ENCODE assay signal across 18 mouse cellular contexts in genomic region chr4:64043371-64043770, GRCm38 (mm10). TPM values are rescaled to one million over a fixed set of nuclear protein-coding genes. Genes with fewer than 3 reads are reported as not detected.
DNase-seq lines count a peak whose midpoint lies in the region; ATAC-seq lines count a peak whose summit lies in the region.
"Had no signal": no experiment of that assay in that cellular context is flagged by ENCODE, and none has a peak within 500 bp of the region (broad histone marks: within the 10 kb centered on the region; RNA-seq: fewer than 3 reads in every experiment).

No protein-coding gene starts in this region.

- no peak overlapping the region for H3K9ac ChIP-seq in embryonic facial prominence, embryonic 13.5 days
- no peak overlapping the region for H3K9ac ChIP-seq in kidney, embryonic 14.5 days (ENCODE audit: low read depth, low read length)
- H3K9ac ChIP-seq: intestine, embryonic 15.5 days; stomach, embryonic 15.5 days had no signal

- H3K27ac ChIP-seq in embryonic facial prominence, embryonic 13.5 days: no peak overlapping the region
- no peak overlapping the region for H3K27ac ChIP-seq in embryonic facial prominence, embryonic 10.5 days (replicated peaks)
- no peak overlapping the region; the same call in 1 of the 2 replicates for H3K27ac ChIP-seq in kidney, embryonic 14.5 days (ENCODE audit: low read depth, low read length)
- H3K27ac ChIP-seq: intestine, embryonic 15.5 days; stomach, embryonic 15.5 days had no signal

- no peaks in the 10 kb centered on the region for H3K9me3 ChIP-seq in embryonic facial prominence, embryonic 13.5 days
- no peaks in the 10 kb centered on the region for H3K9me3 ChIP-seq in embryonic facial prominence, embryonic 10.5 days
- H3K9me3 ChIP-seq in kidney, embryonic 14.5 days (ENCODE audit: control insufficient read depth, low read length): no peaks in the 10 kb centered on the region
- H3K9me3 ChIP-seq: intestine, embryonic 15.5 days; megakaryocyte, embryonic 14.5 days; stomach, embryonic 15.5 days had no signal

- 60% methylated on average over 6 of the region's 6 CpGs for WGBS in embryonic facial prominence, embryonic 13.5 days
- WGBS in embryonic facial prominence, embryonic 10.5 days: 76% methylated on average over 6 of the region's 6 CpGs
- 42% methylated on average over 6 of the region's 6 CpGs for WGBS in kidney, embryonic 14.5 days

- peaks cover 9% of the 10 kb centered on the region; the same call in 1 of the 2 replicates for H3K27me3 ChIP-seq in embryonic facial prominence, embryonic 13.5 days
- H3K27me3 ChIP-seq in embryonic facial prominence, embryonic 10.5 days (replicated peaks; ENCODE audit: low read depth, poor library complexity, severe bottlenecking): peaks cover 46% of the 10 kb centered on the region
- no peaks in the 10 kb centered on the region for H3K27me3 ChIP-seq in kidney, embryonic 14.5 days (ENCODE audit: control insufficient read depth, insufficient read depth, low read length)
- H3K27me3 ChIP-seq: stomach, embryonic 15.5 days had no signal

- ATAC-seq in embryonic facial prominence, embryonic 13.5 days (ENCODE audit: insufficient number of reproducible peaks, insufficient read depth, low FRiP score, low TSS enrichment, low read depth): no peak
- peak; percentile 56; the same call in 1 of the 2 replicates for ATAC-seq in kidney, embryonic 14.5 days (ENCODE audit: low FRiP score, low TSS enrichment)
- ATAC-seq: intestine, embryonic 15.5 days had no signal

- no peak overlapping the region for H3K4me3 ChIP-seq in embryonic facial prominence, embryonic 13.5 days
- H3K4me3 ChIP-seq in embryonic facial prominence, embryonic 10.5 days: no peak overlapping the region
- H3K4me3 ChIP-seq in kidney, embryonic 14.5 days (ENCODE audit: low read length): no peak overlapping the region
- H3K4me3 ChIP-seq: intestine, embryonic 15.5 days; megakaryocyte, embryonic 14.5 days; stomach, embryonic 15.5 days had no signal

- peak overlapping the region; percentile 66 for H3K4me2 ChIP-seq in embryonic facial prominence, embryonic 13.5 days
- H3K4me2 ChIP-seq in kidney, embryonic 14.5 days (replicated peaks; ENCODE audit: low read depth, low read length): no peak overlapping the region
- H3K4me2 ChIP-seq: intestine, embryonic 15.5 days; stomach, embryonic 15.5 days had no signal

- peaks cover 63% of the 10 kb centered on the region for H3K4me1 ChIP-seq in embryonic facial prominence, embryonic 13.5 days
- H3K4me1 ChIP-seq in embryonic facial prominence, embryonic 10.5 days: peaks cover 14% of the 10 kb centered on the region
- peaks cover 5% of the 10 kb centered on the region; the same call in 1 of the 2 replicates for H3K4me1 ChIP-seq in kidney, embryonic 14.5 days (ENCODE audit: control insufficient read depth, insufficient read depth, low read length)
- H3K4me1 ChIP-seq: megakaryocyte, embryonic 14.5 days; stomach, embryonic 15.5 days had no signal

- no peak for DNase-seq in embryonic facial prominence, embryonic 10.5 days (ENCODE audit: low spot score)
- DNase-seq in kidney, adult 8-10 months: no peak
- DNase-seq in right cerebral cortex, postnatal 10 days (ENCODE audit: low spot score in 2 of 2): peak; percentile 44 to 53
- no peak for DNase-seq in right cerebral cortex, postnatal 36 days (ENCODE audit: low spot score in 2 of 2)
- DNase-seq in skeletal muscle tissue, adult 2 months (ENCODE audit: low read depth, low spot score): peak; percentile 62
- no peak for DNase-seq in layer of hippocampus, adult 8-10 months (ENCODE audit: low spot score in 2 of 2)
- DNase-seq: adrenal gland, adult 2 months; heart, postnatal 10 days; liver; lung, adult 2 months; retina, postnatal 1 day; spleen, adult 18-20 months had no signal

- H3K36me3 ChIP-seq in embryonic facial prominence, embryonic 13.5 days: no peaks in the 10 kb centered on the region
- no peaks in the 10 kb centered on the region for H3K36me3 ChIP-seq in embryonic facial prominence, embryonic 10.5 days (replicated peaks)
- H3K36me3 ChIP-seq in kidney, embryonic 14.5 days (ENCODE audit: control insufficient read depth, insufficient read depth, low read length): no peaks in the 10 kb centered on the region
- H3K36me3 ChIP-seq: intestine, embryonic 15.5 days; stomach, embryonic 15.5 days had no signal

RNA-seq across cellular contexts. Expression of gene Tnc, which starts 3.4 kb away (rescaled TPM):
- polyA plus RNA-seq in embryonic facial prominence, embryonic 13.5 days (2015; fragmentation: Nextera tagmentation; extraction: Ambion mirVana): 48.0 and 61.7 TPM in 2 replicates
- 2.9 and 7.1 TPM in 2 replicates for polyA plus RNA-seq in embryonic facial prominence, embryonic 10.5 days (2016; fragmentation: Nextera tagmentation; extraction: Ambion mirVana)
- polyA plus RNA-seq in kidney, embryonic 14.5 days (2014; fragmentation: Nextera tagmentation; extraction: Ambion mirVana): 8.7 and 16.6 TPM in 2 replicates
- total RNA-seq in layer of hippocampus, adult 8-10 months (2022): 1 to 10 TPM; 2.1 to 4.3 (median 2.7) TPM
- total RNA-seq: neutrophil, adult 5-6 weeks had no signal

Comparison
In these comparisons a context has a peak if more than half of its experiments do, and no peak if none do; other contexts are left out.
1. DNase-seq: peak in right cerebral cortex, postnatal 10 days (2 of 2) and skeletal muscle tissue, adult 2 months (single experiment); none in embryonic facial prominence, embryonic 10.5 days (single experiment), kidney, adult 8-10 months (0 of 2), right cerebral cortex, postnatal 36 days (0 of 2) and layer of hippocampus, adult 8-10 months (0 of 2).